Comparison of ENCODE assay signal across 8 mouse cellular contexts in the genomic region with DNA sequence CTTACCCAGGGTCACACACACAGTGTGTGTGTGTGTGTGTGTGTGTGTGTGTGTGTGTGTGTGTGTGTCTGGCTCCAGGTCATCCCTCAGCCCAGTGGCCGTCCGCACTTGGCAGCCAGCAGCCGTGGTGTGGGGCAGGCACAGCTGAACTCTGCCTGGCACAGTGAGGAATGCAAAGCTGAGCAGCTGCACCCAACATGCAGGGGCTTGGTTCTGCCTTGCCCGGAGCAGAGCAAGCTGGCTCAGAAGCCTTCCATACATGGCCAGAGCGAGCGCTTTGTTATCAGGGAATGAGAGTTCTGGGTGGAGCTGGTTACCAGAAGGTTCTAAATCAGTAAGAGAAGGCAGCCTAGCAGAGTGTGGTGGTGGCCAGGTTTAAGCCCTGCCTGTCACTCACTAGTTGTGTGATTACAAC. TPM values are rescaled to one million over a fixed set of nuclear protein-coding genes. Genes with fewer than 3 reads are reported as not detected.
DNase-seq lines count a peak whose midpoint lies in the region; ATAC-seq lines count a peak whose summit lies in the region.

No protein-coding gene starts in this region.

- no peak for DNase-seq in midbrain, embryonic 14.5 days
- peak; percentile 85 to 90 for DNase-seq in heart, postnatal 10 days
- DNase-seq in layer of hippocampus, adult 9-11 months: peak; percentile 87
- DNase-seq in lung, postnatal 4 days: peak; percentile 61 to 81
- no peak for DNase-seq in thymus, postnatal 25 days
- DNase-seq in spleen, postnatal 10 days (ENCODE audit: low spot score in 2 of 2): no peak

- WGBS in midbrain, embryonic 15.5 days: 53% methylated on average over 6 of the region's 6 CpGs
- 61% methylated on average over 6 of the region's 6 CpGs for WGBS in midbrain, embryonic 14.5 days
- 37% methylated on average over 6 of the region's 6 CpGs for WGBS in embryonic facial prominence, embryonic 12.5 days

- no peaks in the 10 kb centered on the region for H3K9me3 ChIP-seq in midbrain, embryonic 15.5 days
- no peaks in the 10 kb centered on the region for H3K9me3 ChIP-seq in midbrain, embryonic 14.5 days (ENCODE audit: control insufficient read depth, low read length)
- H3K9me3 ChIP-seq in embryonic facial prominence, embryonic 12.5 days: no peaks in the 10 kb centered on the region

- intact Hi-C loops in heart, postnatal 10 days (cut with DNase I): no loop called here

- H3K9ac ChIP-seq in midbrain, embryonic 15.5 days: no peak overlapping the region
- no peak overlapping the region for H3K9ac ChIP-seq in midbrain, embryonic 14.5 days (replicated peaks; ENCODE audit: low read length)
- H3K9ac ChIP-seq in embryonic facial prominence, embryonic 12.5 days: no peak overlapping the region

- 0 out of 2 replicates have a peak overlapping the region, but pooled peaks have one; percentile 14 for H3K27ac ChIP-seq in midbrain, embryonic 15.5 days
- no peak overlapping the region for H3K27ac ChIP-seq in midbrain, embryonic 14.5 days (replicated peaks; ENCODE audit: low read depth, low read length)
- peak overlapping the region; percentile 59; the same call in 1 of the 2 replicates for H3K27ac ChIP-seq in embryonic facial prominence, embryonic 12.5 days

- no peak overlapping the region for H3K4me3 ChIP-seq in midbrain, embryonic 15.5 days
- H3K4me3 ChIP-seq in midbrain, embryonic 14.5 days (replicated peaks; ENCODE audit: low read depth, low read length): no peak overlapping the region
- no peak overlapping the region for H3K4me3 ChIP-seq in embryonic facial prominence, embryonic 12.5 days

- H3K27me3 ChIP-seq in midbrain, embryonic 15.5 days (replicated peaks): no peaks in the 10 kb centered on the region
- no peaks in the 10 kb centered on the region for H3K27me3 ChIP-seq in midbrain, embryonic 14.5 days (ENCODE audit: control insufficient read depth, insufficient read depth, low read length)
- no peaks in the 10 kb centered on the region for H3K27me3 ChIP-seq in embryonic facial prominence, embryonic 12.5 days

- no peak overlapping the region for H3K4me2 ChIP-seq in midbrain, embryonic 15.5 days
- H3K4me2 ChIP-seq in midbrain, embryonic 14.5 days (ENCODE audit: low read length): no peak overlapping the region
- no peak overlapping the region for H3K4me2 ChIP-seq in embryonic facial prominence, embryonic 12.5 days (replicated peaks)

- no peak for ATAC-seq in midbrain, embryonic 15.5 days (replicated peaks)
- no peak for ATAC-seq in midbrain, embryonic 14.5 days (ENCODE audit: low FRiP score, low TSS enrichment)
- ATAC-seq in embryonic facial prominence, embryonic 12.5 days (ENCODE audit: insufficient number of reproducible peaks, insufficient read depth, low FRiP score, low TSS enrichment): 0 out of 2 replicates have a peak, but pooled peaks have one; percentile 37

- H3K36me3 ChIP-seq in midbrain, embryonic 15.5 days (replicated peaks): peaks cover 23% of the 10 kb centered on the region
- H3K36me3 ChIP-seq in midbrain, embryonic 14.5 days (ENCODE audit: control insufficient read depth, insufficient read depth, low read length): peaks cover 34% of the 10 kb centered on the region
- H3K36me3 ChIP-seq in embryonic facial prominence, embryonic 12.5 days: peaks cover 30% of the 10 kb centered on the region

- no peaks in the 10 kb centered on the region for H3K4me1 ChIP-seq in midbrain, embryonic 15.5 days
- no peaks in the 10 kb centered on the region for H3K4me1 ChIP-seq in midbrain, embryonic 14.5 days (ENCODE audit: control insufficient read depth, insufficient read depth, low read length)
- H3K4me1 ChIP-seq in embryonic facial prominence, embryonic 12.5 days: peaks cover 22% of the 10 kb centered on the region

RNA-seq across cellular contexts. Expression of a gene that starts 11.1 kb away (rescaled TPM):
- 13.9 and 15.8 TPM in 2 replicates for polyA plus RNA-seq in midbrain, embryonic 15.5 days (2015; fragmentation: Nextera tagmentation; extraction: Ambion mirVana)
- polyA plus RNA-seq in midbrain, embryonic 14.5 days (2014; fragmentation: Nextera tagmentation; extraction: Ambion mirVana): 11.8 and 11.9 TPM in 2 replicates
- polyA plus RNA-seq in embryonic facial prominence, embryonic 12.5 days (2016; fragmentation: Nextera tagmentation; extraction: Ambion mirVana): 12.0 and 12.6 TPM in 2 replicates
- total RNA-seq in heart, postnatal 10 days (2021): 10 to 100 TPM; 80.2 to 82.8 TPM

RNA-seq across cellular contexts. Expression of a gene that starts 22.6 kb away (rescaled TPM):
- 165 and 167 TPM in 2 replicates for polyA plus RNA-seq in midbrain, embryonic 15.5 days (2015; fragmentation: Nextera tagmentation; extraction: Ambion mirVana)
- polyA plus RNA-seq in midbrain, embryonic 14.5 days (2014; fragmentation: Nextera tagmentation; extraction: Ambion mirVana): 141 and 182 TPM in 2 replicates
- polyA plus RNA-seq in embryonic facial prominence, embryonic 12.5 days (2016; fragmentation: Nextera tagmentation; extraction: Ambion mirVana): 229 and 235 TPM in 2 replicates
- 10 to 100 TPM; 94.5 to 95.7 TPM for total RNA-seq in heart, postnatal 10 days (2021)

RNA-seq across cellular contexts. Expression of a gene that starts 34.9 kb away (rescaled TPM):
- polyA plus RNA-seq in midbrain, embryonic 15.5 days (2015; fragmentation: Nextera tagmentation; extraction: Ambion mirVana): 61.0 and 64.3 TPM in 2 replicates
- polyA plus RNA-seq in midbrain, embryonic 14.5 days (2014; fragmentation: Nextera tagmentation; extraction: Ambion mirVana): 50.2 and 52.6 TPM in 2 replicates
- 55.9 and 65.5 TPM in 2 replicates for polyA plus RNA-seq in embryonic facial prominence, embryonic 12.5 days (2016; fragmentation: Nextera tagmentation; extraction: Ambion mirVana)
- total RNA-seq in heart, postnatal 10 days (2021): 10 to 100 TPM in 1 of 2 experiments, 1 to 10 TPM in 1; 9.1 to 10.7 TPM

RNA-seq across cellular contexts. Expression of a gene that starts 43.2 kb away (rescaled TPM):
- polyA plus RNA-seq in midbrain, embryonic 15.5 days (2015; fragmentation: Nextera tagmentation; extraction: Ambion mirVana): 229 and 243 TPM in 2 replicates
- 287 and 355 TPM in 2 replicates for polyA plus RNA-seq in midbrain, embryonic 14.5 days (2014; fragmentation: Nextera tagmentation; extraction: Ambion mirVana)
- 359 and 385 TPM in 2 replicates for polyA plus RNA-seq in embryonic facial prominence, embryonic 12.5 days (2016; fragmentation: Nextera tagmentation; extraction: Ambion mirVana)
- total RNA-seq in heart, postnatal 10 days (2021): 100 to 1,000 TPM; 118 to 130 TPM

RNA-seq across cellular contexts. Expression of a gene that starts 43.4 kb away (rescaled TPM):
- polyA plus RNA-seq in midbrain, embryonic 15.5 days (2015; fragmentation: Nextera tagmentation; extraction: Ambion mirVana): 15.1 and 19.1 TPM in 2 replicates
- 14.0 and 17.3 TPM in 2 replicates for polyA plus RNA-seq in midbrain, embryonic 14.5 days (2014; fragmentation: Nextera tagmentation; extraction: Ambion mirVana)
- 7.3 and 7.4 TPM in 2 replicates for polyA plus RNA-seq in embryonic facial prominence, embryonic 12.5 days (2016; fragmentation: Nextera tagmentation; extraction: Ambion mirVana)
- total RNA-seq in heart, postnatal 10 days (2021): 1 to 10 TPM; 1.8 to 2.3 TPM

Comparison
In these comparisons a context has a peak if more than half of its experiments do, and no peak if none do; other contexts are left out.
1. DNase-seq: peak in heart, postnatal 10 days (2 of 2), layer of hippocampus, adult 9-11 months (single experiment) and lung, postnatal 4 days (2 of 2); none in midbrain, embryonic 14.5 days (single experiment), thymus, postnatal 25 days (single experiment) and spleen, postnatal 10 days (0 of 2).